Mouse (Mus musculus): ENCODE measurements around the gene Dusp22. TPM values are rescaled to one million over a fixed set of nuclear protein-coding genes. Genes with fewer than 3 reads are reported as not detected.

Gene Dusp22
- polyA plus RNA-seq, 1 experiment from 2014 or later: 16.2 TPM

DNA sequence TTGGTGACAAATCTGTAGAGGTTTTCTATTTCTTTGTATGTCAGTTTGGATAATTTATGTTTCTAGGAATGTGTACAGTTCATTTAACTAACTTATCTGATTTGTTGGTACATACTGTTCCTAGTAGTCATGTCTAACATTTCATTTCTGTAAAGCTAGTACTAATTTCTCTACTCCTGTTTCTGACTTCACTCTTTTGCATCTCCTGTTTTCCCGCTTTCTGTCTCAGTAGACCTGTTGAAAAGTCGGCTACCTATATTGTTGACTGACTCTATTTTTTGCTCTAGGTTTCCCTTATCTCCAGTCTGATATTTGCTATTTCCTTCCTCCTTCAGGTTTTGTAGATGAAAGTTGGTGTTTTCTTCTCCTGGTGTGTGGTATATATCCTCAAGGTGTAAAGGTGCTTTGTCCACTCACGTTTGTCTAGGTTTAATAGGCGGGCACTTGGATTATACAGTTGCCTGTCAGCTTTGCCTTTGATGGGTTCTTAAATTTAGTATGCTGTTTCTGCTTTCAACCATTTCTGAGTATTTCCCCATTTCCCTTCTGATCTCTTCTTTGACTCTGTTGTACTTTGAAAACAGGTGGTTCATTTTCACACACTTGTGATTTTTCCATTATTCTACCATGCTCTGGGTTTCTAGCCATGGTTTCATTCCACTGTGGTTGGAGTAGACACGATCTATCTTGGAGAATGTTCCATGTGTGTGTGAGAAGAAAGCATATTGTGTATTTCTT lies 21.3 kb upstream of the Dusp22 start:
- WGBS: 84% methylated on average over 5 of the region's 5 CpGs
- Histone ChIP-seq H3K9ac (ENCODE audit: low read length) (no peak overlapping the region), H3K36me3 (ENCODE audit: control insufficient read depth, insufficient read depth, low read length) (no peaks in the 10 kb centered on the region), H3K4me1 (ENCODE audit: control insufficient read depth, insufficient read depth, low read length) (no peaks in the 10 kb centered on the region), H3K4me2 (ENCODE audit: low read depth, severe bottlenecking) (no peak overlapping the region; the same call in 1 of the 2 replicates), H3K27me3 (ENCODE audit: control insufficient read depth, insufficient read depth, low read length) (no peaks in the 10 kb centered on the region), H3K4me3 (ENCODE audit: low read depth, low read length) (no peak overlapping the region), H3K27ac (replicated peaks; ENCODE audit: low read depth, low read length) (no peak overlapping the region), H3K9me3 (ENCODE audit: control insufficient read depth, low read length) (no peaks in the 10 kb centered on the region)
- ATAC-seq (ENCODE audit: insufficient number of reproducible peaks, low FRiP score, low TSS enrichment, low read depth) (no peak), DNase-seq (ENCODE audit: low spot score) (no peak)

DNA sequence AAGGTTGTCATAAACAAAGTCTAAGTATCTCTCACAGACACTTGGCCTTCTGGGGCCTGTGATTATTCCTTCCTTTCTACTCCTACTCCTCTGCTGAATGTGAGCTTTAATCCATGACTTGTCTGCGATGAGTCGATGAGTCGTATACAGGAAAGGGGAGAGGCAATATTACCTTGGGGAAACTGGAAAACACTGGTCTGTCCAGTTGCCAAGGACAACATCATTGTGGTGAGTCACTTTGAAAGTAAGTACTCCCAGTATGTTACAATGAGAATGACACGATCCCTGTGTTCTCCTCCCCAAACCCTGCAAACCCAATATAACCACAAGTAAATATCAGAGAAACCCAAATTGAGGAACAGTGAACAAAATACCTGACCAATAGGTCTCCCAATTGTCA lies 17.7 kb upstream of the Dusp22 start:
- WGBS: 92% methylated on average over 4 of the region's 4 CpGs
- no peaks in the 10 kb centered on the region for H3K9me3 ChIP-seq (ENCODE audit: control insufficient read depth, low read length)
- no peak for ATAC-seq (ENCODE audit: insufficient number of reproducible peaks, low FRiP score, low TSS enrichment, low read depth)

DNA sequence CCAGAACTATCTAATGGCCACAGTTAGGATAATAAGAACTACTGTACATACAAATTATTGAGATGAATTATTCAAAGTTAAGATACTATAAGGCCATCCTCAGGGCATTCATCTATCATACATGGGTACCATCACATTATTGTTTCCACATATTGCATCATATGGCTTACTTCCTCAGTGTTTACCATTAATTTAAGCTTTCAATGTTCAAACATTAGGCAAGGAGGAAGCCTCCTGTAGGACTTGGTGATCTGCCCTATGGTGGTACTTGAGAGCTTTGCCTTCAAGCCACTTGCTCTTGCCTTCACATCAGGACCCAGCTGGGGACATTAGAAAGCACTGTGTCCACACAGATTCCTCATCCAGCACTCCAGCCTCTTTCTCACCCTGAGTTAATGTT lies 11.3 kb upstream of the Dusp22 start:
- DNase-seq (ENCODE audit: low spot score) (no peak), ATAC-seq (ENCODE audit: insufficient number of reproducible peaks, low FRiP score, low TSS enrichment, low read depth) (no peak)
- Histone ChIP-seq H3K4me3 (ENCODE audit: low read depth, low read length) (no peak overlapping the region), H3K9ac (ENCODE audit: low read length) (no peak overlapping the region), H3K4me1 (ENCODE audit: control insufficient read depth, insufficient read depth, low read length) (no peaks in the 10 kb centered on the region), H3K9me3 (ENCODE audit: control insufficient read depth, low read length) (no peaks in the 10 kb centered on the region), H3K36me3 (ENCODE audit: control insufficient read depth, insufficient read depth, low read length) (no peaks in the 10 kb centered on the region), H3K27me3 (ENCODE audit: control insufficient read depth, insufficient read depth, low read length) (no peaks in the 10 kb centered on the region), H3K4me2 (ENCODE audit: low read depth, severe bottlenecking) (no peak overlapping the region), H3K27ac (replicated peaks; ENCODE audit: low read depth, low read length) (no peak overlapping the region)

More for the DNA sequence above, 17.7 kb upstream of the Dusp22 start:
- DNase-seq (ENCODE audit: low spot score): no peak
- Histone ChIP-seq H3K27ac (replicated peaks; ENCODE audit: low read depth, low read length) (no peak overlapping the region), H3K4me3 (ENCODE audit: low read depth, low read length) (no peak overlapping the region), H3K4me2 (ENCODE audit: low read depth, severe bottlenecking) (no peak overlapping the region), H3K27me3 (ENCODE audit: control insufficient read depth, insufficient read depth, low read length) (no peaks in the 10 kb centered on the region), H3K36me3 (ENCODE audit: control insufficient read depth, insufficient read depth, low read length) (no peaks in the 10 kb centered on the region), H3K4me1 (ENCODE audit: control insufficient read depth, insufficient read depth, low read length) (no peaks in the 10 kb centered on the region), H3K9ac (ENCODE audit: low read length) (no peak overlapping the region)

DNA sequence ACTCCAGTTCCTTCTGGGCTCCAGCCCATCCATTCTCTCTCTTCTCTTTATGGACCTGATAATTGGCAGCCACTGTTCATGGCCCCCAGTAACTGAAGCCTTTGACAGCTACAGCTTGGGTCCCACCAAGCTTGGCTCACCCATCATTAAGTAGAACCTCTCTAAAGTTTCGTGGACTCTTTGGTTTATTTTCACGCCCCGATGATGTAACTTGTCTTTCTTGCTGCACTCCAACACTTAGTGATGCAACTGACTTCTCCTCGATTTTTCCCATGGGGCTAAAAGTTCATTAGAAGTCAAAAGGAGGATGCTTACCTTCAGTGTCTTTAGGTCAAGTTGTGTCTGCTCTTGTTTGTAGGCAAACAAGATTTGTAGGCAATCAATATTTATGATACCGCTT lies 10.6 kb upstream of the Dusp22 start:
- no peak overlapping the region for H3K4me2 ChIP-seq (ENCODE audit: low read depth, severe bottlenecking)
- H3K36me3 ChIP-seq (ENCODE audit: control insufficient read depth, insufficient read depth, low read length): no peaks in the 10 kb centered on the region
- no peaks in the 10 kb centered on the region for H3K4me1 ChIP-seq (ENCODE audit: control insufficient read depth, insufficient read depth, low read length)
- H3K4me3 ChIP-seq (ENCODE audit: low read depth, low read length): no peak overlapping the region
- DNase-seq (ENCODE audit: low spot score): no peak
- no peaks in the 10 kb centered on the region for H3K27me3 ChIP-seq (ENCODE audit: control insufficient read depth, insufficient read depth, low read length)
- WGBS: 92% methylated on average over 5 of the region's 5 CpGs
- no peak for ATAC-seq (ENCODE audit: insufficient number of reproducible peaks, low FRiP score, low TSS enrichment, low read depth)
- H3K9ac ChIP-seq (ENCODE audit: low read length): no peak overlapping the region
- H3K9me3 ChIP-seq (ENCODE audit: control insufficient read depth, low read length): no peaks in the 10 kb centered on the region
- no peak overlapping the region for H3K27ac ChIP-seq (replicated peaks; ENCODE audit: low read depth, low read length)

DNA sequence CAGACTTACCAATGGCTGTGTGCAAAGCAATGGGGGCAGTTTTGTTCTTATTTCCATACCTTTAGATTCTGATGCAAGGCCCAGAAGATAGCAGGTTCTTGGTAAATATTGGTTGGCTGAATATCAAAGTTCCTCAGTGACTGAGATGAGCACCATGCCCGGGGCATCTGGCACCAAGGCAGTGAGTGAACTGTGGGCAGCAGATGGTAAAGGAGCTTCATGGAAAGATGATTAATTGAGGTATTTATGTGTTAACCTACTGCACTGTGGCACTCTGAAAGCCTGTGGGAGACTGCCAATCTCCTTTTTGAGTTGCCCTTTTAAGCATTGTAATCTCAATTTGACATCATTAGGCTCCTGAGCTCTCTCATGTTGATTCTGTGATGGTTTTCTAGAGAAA lies 9.1 kb upstream of the Dusp22 start:
- Histone ChIP-seq H3K36me3 (ENCODE audit: control insufficient read depth, insufficient read depth, low read length) (no peaks in the 10 kb centered on the region), H3K4me3 (ENCODE audit: low read depth, low read length) (no peak overlapping the region), H3K9ac (ENCODE audit: low read length) (no peak overlapping the region), H3K4me1 (ENCODE audit: control insufficient read depth, insufficient read depth, low read length) (no peaks in the 10 kb centered on the region), H3K27ac (replicated peaks; ENCODE audit: low read depth, low read length) (no peak overlapping the region), H3K4me2 (ENCODE audit: low read depth, severe bottlenecking) (no peak overlapping the region), H3K27me3 (ENCODE audit: control insufficient read depth, insufficient read depth, low read length) (no peaks in the 10 kb centered on the region), H3K9me3 (ENCODE audit: control insufficient read depth, low read length) (no peaks in the 10 kb centered on the region)
- DNase-seq (ENCODE audit: low spot score): no peak
- 79% methylated on average over 1 of the region's 1 CpGs for WGBS
- no peak for ATAC-seq (ENCODE audit: insufficient number of reproducible peaks, low FRiP score, low TSS enrichment, low read depth)

DNA sequence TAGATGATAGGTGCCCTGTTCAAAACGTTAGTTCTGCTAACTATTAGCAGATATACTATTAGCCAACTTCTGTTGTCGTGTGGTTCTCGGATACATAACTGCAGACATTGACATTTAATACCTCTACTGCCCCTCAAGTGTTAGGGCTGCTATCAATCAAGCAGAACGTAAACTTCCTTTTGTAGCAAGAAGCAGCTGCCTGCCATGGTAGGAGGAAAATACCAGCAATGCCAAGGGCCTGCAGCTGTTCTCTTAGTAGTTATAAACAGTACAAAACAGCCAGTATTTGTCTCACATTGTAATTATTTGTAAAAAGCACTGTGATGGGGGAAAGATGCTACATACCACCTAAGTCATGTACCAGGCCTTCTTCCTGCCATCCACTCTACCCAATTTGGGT lies 6.7 kb upstream of the Dusp22 start:
- Histone ChIP-seq H3K4me2 (ENCODE audit: low read depth, severe bottlenecking) (no peak overlapping the region), H3K4me1 (ENCODE audit: control insufficient read depth, insufficient read depth, low read length) (no peaks in the 10 kb centered on the region), H3K36me3 (ENCODE audit: control insufficient read depth, insufficient read depth, low read length) (no peaks in the 10 kb centered on the region), H3K9ac (ENCODE audit: low read length) (no peak overlapping the region), H3K9me3 (ENCODE audit: control insufficient read depth, low read length) (no peaks in the 10 kb centered on the region), H3K27ac (replicated peaks; ENCODE audit: low read depth, low read length) (no peak overlapping the region), H3K27me3 (ENCODE audit: control insufficient read depth, insufficient read depth, low read length) (no peaks in the 10 kb centered on the region), H3K4me3 (ENCODE audit: low read depth, low read length) (no peak overlapping the region)
- ATAC-seq (ENCODE audit: insufficient number of reproducible peaks, low FRiP score, low TSS enrichment, low read depth) (no peak), DNase-seq (ENCODE audit: low spot score) (no peak)
- 25% methylated on average over 4 of the region's 4 CpGs for whole genome bisulfite sequencing

DNA sequence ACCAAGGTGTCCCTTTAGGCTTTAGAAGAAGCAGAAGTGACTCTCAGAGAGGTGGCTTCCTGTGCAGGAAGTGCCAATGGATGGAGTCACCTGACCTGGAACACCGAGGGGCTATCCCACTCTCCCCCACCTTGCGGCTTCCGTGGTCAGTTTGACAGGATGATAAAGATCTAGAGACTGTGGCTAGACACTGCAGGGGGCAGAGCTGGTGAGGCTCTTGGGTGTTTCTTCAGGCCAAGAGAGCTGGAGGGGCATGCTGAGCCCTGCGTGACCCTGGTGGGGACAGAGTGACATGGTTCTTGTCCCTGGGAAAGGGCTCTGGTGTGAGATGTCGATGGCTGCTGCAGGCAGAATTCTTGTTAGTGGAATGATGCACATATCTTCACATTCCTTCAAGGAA lies 5.3 kb upstream of the Dusp22 start:
- Histone ChIP-seq H3K9ac (ENCODE audit: low read length) (no peak overlapping the region), H3K27ac (replicated peaks; ENCODE audit: low read depth, low read length) (no peak overlapping the region), H3K36me3 (ENCODE audit: control insufficient read depth, insufficient read depth, low read length) (no peaks in the 10 kb centered on the region), H3K4me3 (ENCODE audit: low read depth, low read length) (no peak overlapping the region), H3K9me3 (ENCODE audit: control insufficient read depth, low read length) (no peaks in the 10 kb centered on the region), H3K4me2 (ENCODE audit: low read depth, severe bottlenecking) (no peak overlapping the region), H3K4me1 (ENCODE audit: control insufficient read depth, insufficient read depth, low read length) (no peaks in the 10 kb centered on the region), H3K27me3 (ENCODE audit: control insufficient read depth, insufficient read depth, low read length) (no peaks in the 10 kb centered on the region)
- WGBS: 73% methylated on average over 5 of the region's 5 CpGs
- no peak for DNase-seq (ENCODE audit: low spot score)
- ATAC-seq (ENCODE audit: insufficient number of reproducible peaks, low FRiP score, low TSS enrichment, low read depth): no peak

DNA sequence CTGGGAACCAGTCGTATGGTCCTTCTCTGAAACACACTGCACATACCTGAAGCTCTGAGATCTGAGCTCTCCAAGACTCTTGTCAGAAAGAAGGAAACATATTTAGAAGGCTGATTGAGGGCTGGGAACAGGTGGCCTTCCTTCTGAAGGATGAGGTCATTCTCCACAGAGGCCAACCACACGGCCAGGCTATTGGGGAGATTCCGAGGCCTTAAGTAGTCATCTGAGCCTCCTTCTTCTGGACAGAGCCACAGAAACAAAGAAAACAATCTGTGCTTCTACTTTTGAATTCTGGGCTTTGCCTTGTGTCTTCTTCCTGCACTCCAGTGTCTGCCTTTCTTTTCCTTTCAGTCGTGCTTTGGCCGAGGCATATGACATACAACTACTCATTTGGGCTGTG lies 2.9 kb upstream of the Dusp22 start:
- Histone ChIP-seq H3K9me3 (ENCODE audit: control insufficient read depth, low read length) (no peaks in the 10 kb centered on the region), H3K27me3 (ENCODE audit: control insufficient read depth, insufficient read depth, low read length) (no peaks in the 10 kb centered on the region), H3K9ac (ENCODE audit: low read length) (no peak overlapping the region), H3K36me3 (ENCODE audit: control insufficient read depth, insufficient read depth, low read length) (no peaks in the 10 kb centered on the region), H3K4me3 (ENCODE audit: low read depth, low read length) (no peak overlapping the region), H3K4me2 (ENCODE audit: low read depth, severe bottlenecking) (no peak overlapping the region), H3K4me1 (ENCODE audit: control insufficient read depth, insufficient read depth, low read length) (0 out of 2 replicates have a peak, but pooled peaks cover 2% of the 10 kb centered on the region), H3K27ac (replicated peaks; ENCODE audit: low read depth, low read length) (no peak overlapping the region)
- no peak for DNase-seq (ENCODE audit: low spot score)
- 72% methylated on average over 5 of the region's 5 CpGs for WGBS
- no peak for ATAC-seq (ENCODE audit: insufficient number of reproducible peaks, low FRiP score, low TSS enrichment, low read depth)

DNA sequence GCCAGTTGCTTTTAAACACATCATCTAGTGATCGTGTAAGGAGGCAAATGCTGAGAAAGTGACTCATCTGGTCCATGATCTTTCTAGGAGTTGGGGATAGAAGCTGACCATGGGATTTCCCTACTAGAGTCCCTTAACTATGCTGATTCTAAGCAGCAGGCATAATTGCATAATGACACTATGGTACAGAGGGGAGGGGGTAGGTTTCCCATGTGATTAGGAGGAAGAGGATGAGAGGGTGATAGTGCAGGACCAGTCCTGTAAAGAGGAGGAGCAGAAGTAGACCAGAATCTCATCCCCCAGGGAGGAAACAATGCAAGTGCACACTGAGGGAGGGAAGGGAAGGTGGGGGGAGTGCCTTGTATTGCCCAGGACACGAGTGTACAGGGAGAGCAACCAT lies 2.0 kb upstream of the Dusp22 start:
- Histone ChIP-seq H3K4me3 (ENCODE audit: low read depth, low read length) (no peak overlapping the region), H3K4me2 (ENCODE audit: low read depth, severe bottlenecking) (no peak overlapping the region), H3K9ac (ENCODE audit: low read length) (no peak overlapping the region), H3K9me3 (ENCODE audit: control insufficient read depth, low read length) (no peaks in the 10 kb centered on the region), H3K4me1 (ENCODE audit: control insufficient read depth, insufficient read depth, low read length) (0 out of 2 replicates have a peak, but pooled peaks cover 2% of the 10 kb centered on the region), H3K27me3 (ENCODE audit: control insufficient read depth, insufficient read depth, low read length) (no peaks in the 10 kb centered on the region), H3K27ac (replicated peaks; ENCODE audit: low read depth, low read length) (no peak overlapping the region), H3K36me3 (ENCODE audit: control insufficient read depth, insufficient read depth, low read length) (no peaks in the 10 kb centered on the region)
- DNase-seq (ENCODE audit: low spot score) (no peak), ATAC-seq (ENCODE audit: insufficient number of reproducible peaks, low FRiP score, low TSS enrichment, low read depth) (no peak)
- WGBS: 84% methylated on average over 2 of the region's 2 CpGs

Data from limb, embryonic 11.5 days (tissue).